Comparison of ENCODE assay signal across 7 mouse cellular contexts in the genomic region with DNA sequence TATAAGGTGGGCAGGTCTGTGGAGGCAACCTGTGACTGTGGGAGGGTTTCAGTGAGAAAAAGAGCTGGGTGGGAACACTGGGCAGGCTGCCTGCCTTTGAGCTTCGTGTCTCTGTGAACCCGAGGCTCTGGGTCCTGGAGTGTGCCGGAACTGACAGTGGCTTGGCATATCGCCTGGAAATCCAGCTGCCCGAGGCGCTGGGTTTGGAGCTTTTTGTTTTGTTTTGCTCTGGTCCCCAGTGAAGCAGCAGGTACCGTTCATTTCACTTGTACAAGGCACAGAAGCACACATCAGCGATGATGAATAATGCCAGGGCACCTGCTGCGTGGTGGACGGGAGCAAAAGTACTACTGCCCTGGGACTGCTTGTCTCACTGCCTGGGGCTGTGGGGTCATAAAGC. TPM values are rescaled to one million over a fixed set of nuclear protein-coding genes. Genes with fewer than 3 reads are reported as not detected.
DNase-seq lines count a peak whose midpoint lies in the region; ATAC-seq and TF ChIP-seq lines count a peak whose summit lies in the region.

No protein-coding gene starts in this region.

- no peak overlapping the region for H3K4me3 ChIP-seq in forebrain, embryonic 13.5 days
- H3K4me3 ChIP-seq in heart, postnatal 0 days (ENCODE audit: low read depth, low read length): no peak overlapping the region
- no peak overlapping the region for H3K4me3 ChIP-seq in midbrain, embryonic 15.5 days

- H3K36me3 ChIP-seq in forebrain, embryonic 13.5 days (ENCODE audit: poor library complexity, severe bottlenecking): no peaks in the 10 kb centered on the region
- H3K36me3 ChIP-seq in heart, postnatal 0 days (replicated peaks; ENCODE audit: control insufficient read depth, insufficient read depth, low read length): no peaks in the 10 kb centered on the region
- no peaks in the 10 kb centered on the region for H3K36me3 ChIP-seq in midbrain, embryonic 15.5 days (replicated peaks)

- DNase-seq in 3T3-L1 (ENCODE audit: low read depth, low spot score): peak; percentile 92
- peak; percentile 76 to 84 for DNase-seq in adrenal gland, adult (ENCODE audit: inconsistent age in 2 of 2, low spot score in 1 of 2)
- DNase-seq in heart, postnatal 0 days (ENCODE audit: low spot score): peak; percentile 85
- peak; percentile 47 to 62 for DNase-seq in layer of hippocampus, postnatal 14 days (ENCODE audit: low spot score in 2 of 2)
- DNase-seq in T-cell, adult 2 months (ENCODE audit: low spot score): no peak

- H3K4me2 ChIP-seq in forebrain, embryonic 13.5 days: peak overlapping the region; percentile 29
- peak overlapping the region; percentile 36 for H3K4me2 ChIP-seq in heart, postnatal 0 days (ENCODE audit: low read depth, low read length)
- no peak overlapping the region for H3K4me2 ChIP-seq in midbrain, embryonic 15.5 days

- H3K9ac ChIP-seq in forebrain, embryonic 13.5 days: 0 out of 2 replicates have a peak overlapping the region, but pooled peaks have one; percentile 35
- H3K9ac ChIP-seq in heart, postnatal 0 days (replicated peaks; ENCODE audit: low read depth, low read length): no peak overlapping the region
- no peak overlapping the region for H3K9ac ChIP-seq in midbrain, embryonic 15.5 days

- WGBS in forebrain, embryonic 13.5 days: 25% methylated on average over 10 of the region's 10 CpGs
- 14% methylated on average over 10 of the region's 10 CpGs for WGBS in heart, postnatal 0 days
- WGBS in midbrain, embryonic 15.5 days: 22% methylated on average over 10 of the region's 10 CpGs

- H3K27ac ChIP-seq in forebrain, embryonic 13.5 days: peak overlapping the region; percentile 85
- H3K27ac ChIP-seq in heart, postnatal 0 days (ENCODE audit: low read depth): peak overlapping the region; percentile 73
- H3K27ac ChIP-seq in midbrain, embryonic 15.5 days: peak overlapping the region; percentile 72

- no peak for TF ChIP-seq EP300 in heart, postnatal 0 days (IDR thresholded peaks at IDR 0.05; ENCODE audit: low read depth)

- ATAC-seq in forebrain, embryonic 13.5 days: peak; percentile 71
- peak; percentile 77 for ATAC-seq in heart, postnatal 0 days (ENCODE audit: insufficient read depth, low read depth)
- ATAC-seq in midbrain, embryonic 15.5 days (replicated peaks): peak; percentile 51; the same call in 1 of the 2 replicates

- H3K4me1 ChIP-seq in forebrain, embryonic 13.5 days: peaks cover 69% of the 10 kb centered on the region
- peaks cover 49% of the 10 kb centered on the region for H3K4me1 ChIP-seq in heart, postnatal 0 days (ENCODE audit: control insufficient read depth, insufficient read depth)
- peaks cover 63% of the 10 kb centered on the region for H3K4me1 ChIP-seq in midbrain, embryonic 15.5 days

- H3K27me3 ChIP-seq in forebrain, embryonic 13.5 days: no peaks in the 10 kb centered on the region
- no peaks in the 10 kb centered on the region for H3K27me3 ChIP-seq in heart, postnatal 0 days (ENCODE audit: control insufficient read depth, insufficient read depth, low read length)
- no peaks in the 10 kb centered on the region for H3K27me3 ChIP-seq in midbrain, embryonic 15.5 days (replicated peaks)

- no peaks in the 10 kb centered on the region for H3K9me3 ChIP-seq in forebrain, embryonic 13.5 days (replicated peaks)
- H3K9me3 ChIP-seq in heart, postnatal 0 days (replicated peaks; ENCODE audit: control insufficient read depth, low read length): no peaks in the 10 kb centered on the region
- H3K9me3 ChIP-seq in midbrain, embryonic 15.5 days: no peaks in the 10 kb centered on the region

- no peak for TF ChIP-seq CTCF in heart, postnatal 0 days (IDR thresholded peaks at IDR 0.05; ENCODE audit: low read depth)

RNA-seq across cellular contexts. Expression of a gene that starts 26.2 kb away (rescaled TPM):
- polyA plus RNA-seq in forebrain, embryonic 13.5 days (2015; fragmentation: Nextera tagmentation; extraction: Ambion mirVana): 31.1 and 38.6 TPM in 2 replicates
- total RNA-seq in heart, postnatal 0 days (2014; rRNA removed; ENCODE audit: low replicate concordance): 30.0 and 35.4 TPM in 2 replicates
- 24.6 and 30.3 TPM in 2 replicates for polyA plus RNA-seq in heart, postnatal 0 days (2015; fragmentation: Nextera tagmentation; extraction: Ambion mirVana)
- total RNA-seq in layer of hippocampus, postnatal 14 days (2021): 10 to 100 TPM; 53.7 to 56.6 TPM
- 67.4 and 78.1 TPM in 2 replicates for polyA plus RNA-seq in midbrain, embryonic 15.5 days (2015; fragmentation: Nextera tagmentation; extraction: Ambion mirVana)
